Mouse (Mus musculus) CH12.LX (cell line): Measurements from ENCODE around the gene Ccdc103. TPM values are rescaled to one million over a fixed set of nuclear protein-coding genes. Genes with fewer than 3 reads are reported as not detected.

ENCODE experiments used
- polyA plus RNA-seq: library from polyadenylated mRNA; unstranded; fragments of >175 nt; gene quantifications from 2 replicates; pipeline ENCODE4 v1.2.1, GENCODE M21; 2012; ENCODE audit warnings: low read depth; ENCODE audit not compliant: insufficient read length
- total RNA-seq, 2 experiments: library from RNA; depleted of rRNA; stranded (reverse); fragments of 300-350 nt in 1 of 2; fragments of >200 nt in 1 of 2; gene quantifications; 2 replicates each; pipeline ENCODE4 v1.2.3; 2012 to 2014

Ccdc103 gene
- total and polyA plus RNA-seq, 3 experiments: 0.20 to 0.58 (median 0.42) TPM

Other genes starting within 250 kb of the Ccdc103 start
- gene Meioc, start 217.5 kb upstream of the Ccdc103 start, total RNA-seq (2012; rRNA removed): not detected in 2 replicates
- gene Meioc, start 217.5 kb upstream of the Ccdc103 start, total RNA-seq (2014; rRNA removed): not detected in 2 replicates
- not detected in 2 replicates for gene Meioc, start 217.5 kb upstream of the Ccdc103 start, polyA plus RNA-seq
- 43.4 and 45.4 TPM in 2 replicates for gene Ccdc43, start 183.4 kb upstream of the Ccdc103 start, total RNA-seq (2012; rRNA removed)
- gene Ccdc43, start 183.4 kb upstream of the Ccdc103 start, total RNA-seq (2014; rRNA removed): 56.4 and 59.8 TPM in 2 replicates
- 52.7 and 53.4 TPM in 2 replicates for gene Ccdc43, start 183.4 kb upstream of the Ccdc103 start, polyA plus RNA-seq
- gene Adam11, start 119.8 kb upstream of the Ccdc103 start, total RNA-seq (2012; rRNA removed): not detected in 2 replicates
- gene Adam11, start 119.8 kb upstream of the Ccdc103 start, total RNA-seq (2014; rRNA removed): not detected in 2 replicates
- not detected in 2 replicates for gene Adam11, start 119.8 kb upstream of the Ccdc103 start, polyA plus RNA-seq
- gene Gjc1, start 61.5 kb upstream of the Ccdc103 start, total RNA-seq (2012; rRNA removed): not detected in 2 replicates
- gene Gjc1, start 61.5 kb upstream of the Ccdc103 start, total RNA-seq (2014; rRNA removed): not detected in 2 replicates
- gene Gjc1, start 61.5 kb upstream of the Ccdc103 start, polyA plus RNA-seq: not detected in 2 replicates
- gene Higd1b, start 45.4 kb upstream of the Ccdc103 start, total RNA-seq (2012; rRNA removed): not detected in 2 replicates
- gene Higd1b, start 45.4 kb upstream of the Ccdc103 start, total RNA-seq (2014; rRNA removed): not detected in 2 replicates
- gene Higd1b, start 45.4 kb upstream of the Ccdc103 start, polyA plus RNA-seq: not detected in 2 replicates
- 216 and 259 TPM in 2 replicates for gene Eftud2, start 219 bp upstream of the Ccdc103 start, total RNA-seq (2012; rRNA removed)
- 117 and 135 TPM in 2 replicates for gene Eftud2, start 219 bp upstream of the Ccdc103 start, total RNA-seq (2014; rRNA removed)
- 403 and 410 TPM in 2 replicates for gene Eftud2, start 219 bp upstream of the Ccdc103 start, polyA plus RNA-seq
- gene Fam187a, start 4.0 kb downstream of the Ccdc103 start, total RNA-seq (2012; rRNA removed): not detected in 2 replicates
- not detected in 2 replicates for gene Fam187a, start 4.0 kb downstream of the Ccdc103 start, total RNA-seq (2014; rRNA removed)
- not detected in 2 replicates for gene Fam187a, start 4.0 kb downstream of the Ccdc103 start, polyA plus RNA-seq
- gene Gfap, start 19.7 kb downstream of the Ccdc103 start, total RNA-seq (2012; rRNA removed): not detected in 2 replicates
- gene Gfap, start 19.7 kb downstream of the Ccdc103 start, total RNA-seq (2014; rRNA removed): not detected in 2 replicates
- not detected in 2 replicates for gene Gfap, start 19.7 kb downstream of the Ccdc103 start, polyA plus RNA-seq
- 50.1 and 54.4 TPM in 2 replicates for gene Kif18b, start 43.9 kb downstream of the Ccdc103 start, total RNA-seq (2012; rRNA removed)
- gene Kif18b, start 43.9 kb downstream of the Ccdc103 start, total RNA-seq (2014; rRNA removed): 30.5 and 32.6 TPM in 2 replicates
- gene Kif18b, start 43.9 kb downstream of the Ccdc103 start, polyA plus RNA-seq: 47.6 and 54.0 TPM in 2 replicates
- gene C1ql1, start 65.5 kb downstream of the Ccdc103 start, total RNA-seq (2012; rRNA removed): not detected in 2 replicates
- not detected in 2 replicates for gene C1ql1, start 65.5 kb downstream of the Ccdc103 start, total RNA-seq (2014; rRNA removed)
- gene C1ql1, start 65.5 kb downstream of the Ccdc103 start, polyA plus RNA-seq: not detected in 2 replicates
- 84.5 and 93.2 TPM in 2 replicates for gene Nmt1, start 147.0 kb downstream of the Ccdc103 start, total RNA-seq (2012; rRNA removed)
- gene Nmt1, start 147.0 kb downstream of the Ccdc103 start, total RNA-seq (2014; rRNA removed): 108 and 115 TPM in 2 replicates
- 205 and 208 TPM in 2 replicates for gene Nmt1, start 147.0 kb downstream of the Ccdc103 start, polyA plus RNA-seq
- gene Dcakd, start 147.1 kb downstream of the Ccdc103 start, total RNA-seq (2012; rRNA removed): 22.4 and 24.0 TPM in 2 replicates
- gene Dcakd, start 147.1 kb downstream of the Ccdc103 start, total RNA-seq (2014; rRNA removed): 7.8 and 8.8 TPM in 2 replicates
- gene Dcakd, start 147.1 kb downstream of the Ccdc103 start, polyA plus RNA-seq: 74.1 and 89.0 TPM in 2 replicates
- gene Plcd3, start 220.5 kb downstream of the Ccdc103 start, total RNA-seq (2012; rRNA removed): 24.3 and 27.4 TPM in 2 replicates
- 6.3 and 7.1 TPM in 2 replicates for gene Plcd3, start 220.5 kb downstream of the Ccdc103 start, total RNA-seq (2014; rRNA removed)
- 9.7 and 11.3 TPM in 2 replicates for gene Plcd3, start 220.5 kb downstream of the Ccdc103 start, polyA plus RNA-seq
- gene Acbd4, start 220.5 kb downstream of the Ccdc103 start, total RNA-seq (2012; rRNA removed): 60.9 and 62.6 TPM in 2 replicates
- 50.2 and 51.4 TPM in 2 replicates for gene Acbd4, start 220.5 kb downstream of the Ccdc103 start, total RNA-seq (2014; rRNA removed)
- gene Acbd4, start 220.5 kb downstream of the Ccdc103 start, polyA plus RNA-seq: 68.4 and 75.1 TPM in 2 replicates
- 25.9 and 38.9 TPM in 2 replicates for gene Hexim1, start 235.0 kb downstream of the Ccdc103 start, total RNA-seq (2012; rRNA removed)
- 16.4 and 20.2 TPM in 2 replicates for gene Hexim1, start 235.0 kb downstream of the Ccdc103 start, total RNA-seq (2014; rRNA removed)
- gene Hexim1, start 235.0 kb downstream of the Ccdc103 start, polyA plus RNA-seq: 50.4 and 51.8 TPM in 2 replicates